Mouse (Mus musculus) thymus, postnatal 4 days (tissue): ENCODE results near the gene Fzd7.
A peak's percentile ranks its signal among the peaks of the same experiment; 100 is the strongest.

Experiments used
- DNase-seq: peaks from one replicate; pipeline ENCODE4 v3.0.0; 2021

Gene Fzd7

DNA sequence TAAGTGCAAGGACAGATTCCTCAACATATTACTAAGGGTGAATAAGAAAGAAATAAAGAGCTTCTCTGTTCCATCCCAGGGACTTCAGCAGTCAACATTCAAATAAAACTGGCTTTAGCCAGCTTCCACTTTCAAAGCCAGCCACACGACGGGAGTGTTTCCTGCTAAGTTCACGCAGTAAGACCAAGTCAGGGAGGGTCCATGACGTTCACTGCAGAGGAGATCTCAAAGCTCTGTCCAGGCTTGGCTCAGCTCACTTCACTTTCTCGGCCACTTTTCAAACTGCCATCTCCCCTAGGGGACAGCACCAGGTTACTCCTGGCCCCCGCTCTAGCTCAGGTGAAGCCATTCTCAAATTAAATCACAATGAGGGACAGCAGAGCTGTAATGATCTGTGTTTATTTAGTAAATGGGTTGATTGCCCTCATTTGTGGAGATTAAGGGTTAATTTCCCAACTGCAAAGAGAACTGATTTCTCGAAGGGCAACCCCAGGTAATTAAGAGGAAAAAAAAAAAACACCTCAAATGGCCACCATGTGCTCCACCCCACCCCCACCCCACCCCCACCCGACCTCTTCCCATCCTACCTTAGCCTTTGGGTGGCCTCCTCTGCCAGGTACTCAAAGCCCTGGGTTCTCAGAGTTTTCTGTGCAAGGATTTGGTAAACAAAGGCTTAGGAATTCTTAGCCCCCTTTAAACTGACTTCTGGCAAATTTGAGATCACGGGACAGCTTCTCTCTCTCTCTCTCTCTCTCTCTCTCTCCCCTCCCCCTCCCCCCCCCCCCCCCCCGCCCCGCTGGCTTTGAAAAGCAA is 9.7 kb upstream of the Fzd7 start:
- DNase-seq, result no peak

DNA sequence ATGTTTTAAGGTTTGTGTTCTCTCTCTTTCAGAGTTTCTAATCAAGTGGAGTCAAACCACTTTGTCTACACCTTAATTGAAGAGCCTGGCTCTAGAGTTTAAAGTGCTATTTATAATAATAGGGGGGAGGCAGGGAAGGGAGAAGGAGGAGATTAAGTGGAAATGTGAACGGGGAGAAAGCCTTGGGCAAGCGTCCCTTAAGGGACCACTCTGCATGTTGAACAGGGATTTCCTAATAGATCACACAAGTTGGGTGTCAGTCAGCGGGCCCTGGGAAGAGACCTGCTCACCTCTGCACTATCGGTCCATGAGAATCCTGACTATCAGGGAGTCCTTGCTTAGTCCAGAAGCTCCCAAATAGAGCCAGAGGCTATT is 9.1 kb upstream of the Fzd7 start:
- no peak for DNase-seq

DNA sequence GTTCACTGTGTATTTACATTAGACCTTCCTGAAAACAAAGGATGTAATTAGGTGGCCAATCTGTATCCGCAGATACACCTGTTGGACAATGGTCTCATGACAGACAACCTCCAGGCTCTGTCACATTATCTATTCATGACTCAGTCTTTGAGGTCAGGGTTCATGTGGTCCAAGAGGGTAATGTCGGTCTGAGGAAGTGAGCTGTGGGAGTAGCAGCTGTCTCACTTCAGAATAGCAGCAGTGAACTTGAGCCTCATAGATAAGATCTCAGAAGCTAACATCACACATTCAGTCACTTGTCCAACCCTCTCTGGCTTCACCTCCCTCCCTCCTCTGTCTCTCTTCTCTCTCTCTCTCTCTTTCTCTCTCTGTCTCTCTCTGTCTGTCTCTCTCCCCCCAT is 6.6 kb upstream of the Fzd7 start:
- no peak for DNase-seq

DNA sequence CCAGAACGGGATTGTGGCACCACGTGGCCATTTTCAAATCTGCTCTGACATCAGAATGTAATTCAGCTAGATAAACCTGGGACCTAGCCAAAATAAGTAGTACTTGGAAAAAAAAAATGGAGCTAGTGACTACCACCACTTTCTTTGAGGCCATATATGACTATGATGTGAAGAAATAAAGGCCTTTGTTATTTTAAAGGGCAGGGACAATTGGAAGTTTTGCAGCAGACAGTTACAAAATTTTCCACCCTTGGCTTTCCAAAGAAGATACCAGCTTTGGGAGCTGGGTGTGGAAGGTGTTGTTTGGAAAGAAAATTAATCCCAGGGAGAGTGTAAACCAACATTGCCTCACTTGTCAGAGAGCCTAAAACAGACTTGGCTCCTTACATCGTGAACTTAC is 3.3 kb upstream of the Fzd7 start:
- DNase-seq, result no peak

DNA sequence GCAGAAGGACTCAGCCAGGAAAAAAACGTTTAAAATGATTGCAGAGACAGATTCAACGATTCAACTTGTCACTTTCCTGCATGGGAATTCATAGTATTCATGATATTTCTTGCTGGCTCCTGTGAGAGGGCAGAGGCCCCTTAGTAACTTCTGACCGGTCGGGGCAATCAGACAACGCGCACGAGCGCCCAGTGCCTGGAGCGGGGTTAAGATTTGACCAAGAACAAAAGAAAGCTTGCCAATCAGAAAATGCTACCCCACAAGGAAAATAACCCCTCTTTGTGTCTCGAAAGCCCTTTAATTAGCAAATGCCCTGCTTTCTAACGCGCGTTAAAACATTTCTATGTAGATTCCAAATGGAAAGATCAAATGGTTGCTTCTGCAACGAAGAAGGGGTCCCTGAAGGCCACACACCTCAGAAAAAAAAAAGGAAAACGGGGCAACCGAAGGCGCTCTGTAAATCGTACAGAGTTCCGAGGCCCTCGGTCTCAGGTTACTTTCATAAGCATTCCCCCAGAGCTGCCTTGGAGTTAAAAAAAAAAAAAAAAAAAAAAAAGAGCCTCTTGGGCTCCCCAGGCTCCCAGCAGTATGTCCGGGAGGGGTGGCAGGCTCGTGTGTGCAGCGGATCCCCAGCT is 1.3 kb upstream of the Fzd7 start:
- peak; percentile 17 for DNase-seq

DNA sequence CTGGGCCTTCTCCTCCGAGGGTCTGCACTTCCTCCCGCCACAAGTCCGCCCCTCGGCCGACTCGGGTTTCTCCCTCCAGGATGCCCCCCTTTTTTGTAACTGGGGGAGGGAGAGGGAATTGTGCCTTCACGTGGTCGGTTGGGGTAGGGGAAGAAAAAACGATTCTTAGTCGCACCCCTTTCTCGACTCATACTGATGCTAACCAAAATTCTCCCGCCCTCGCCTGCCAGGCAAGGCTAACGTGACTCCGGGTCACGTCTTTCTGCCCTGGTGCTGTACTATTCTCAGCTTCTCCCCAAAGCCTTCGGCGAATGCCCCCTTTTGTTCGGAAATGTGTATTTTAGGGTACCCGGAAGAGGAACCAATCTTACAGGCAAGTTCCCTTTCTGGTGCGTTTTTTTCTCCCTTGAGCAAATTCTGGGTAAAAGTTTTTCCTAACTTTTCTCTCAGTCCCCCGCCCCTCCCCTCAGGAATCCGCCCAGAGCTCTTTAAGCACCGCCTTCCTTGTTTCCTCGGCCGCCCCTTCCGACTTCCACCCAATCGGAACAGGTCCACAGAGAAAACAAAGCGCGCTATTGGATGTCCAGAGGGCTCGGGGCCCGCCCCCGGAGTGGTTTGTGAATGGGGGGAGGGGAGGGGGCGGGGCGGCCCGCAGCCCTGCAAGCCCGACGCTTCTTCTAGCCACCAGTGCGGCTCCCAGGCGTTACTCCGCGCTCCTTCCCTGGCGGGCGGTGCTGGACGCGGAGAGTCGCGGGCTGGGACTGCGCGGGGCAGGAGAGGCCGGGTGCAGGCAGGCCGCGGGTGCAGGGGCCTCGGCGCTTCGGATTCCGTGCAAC is 550 bp upstream of the Fzd7 start:
- DNase-seq, result peak; percentile 92

DNA sequence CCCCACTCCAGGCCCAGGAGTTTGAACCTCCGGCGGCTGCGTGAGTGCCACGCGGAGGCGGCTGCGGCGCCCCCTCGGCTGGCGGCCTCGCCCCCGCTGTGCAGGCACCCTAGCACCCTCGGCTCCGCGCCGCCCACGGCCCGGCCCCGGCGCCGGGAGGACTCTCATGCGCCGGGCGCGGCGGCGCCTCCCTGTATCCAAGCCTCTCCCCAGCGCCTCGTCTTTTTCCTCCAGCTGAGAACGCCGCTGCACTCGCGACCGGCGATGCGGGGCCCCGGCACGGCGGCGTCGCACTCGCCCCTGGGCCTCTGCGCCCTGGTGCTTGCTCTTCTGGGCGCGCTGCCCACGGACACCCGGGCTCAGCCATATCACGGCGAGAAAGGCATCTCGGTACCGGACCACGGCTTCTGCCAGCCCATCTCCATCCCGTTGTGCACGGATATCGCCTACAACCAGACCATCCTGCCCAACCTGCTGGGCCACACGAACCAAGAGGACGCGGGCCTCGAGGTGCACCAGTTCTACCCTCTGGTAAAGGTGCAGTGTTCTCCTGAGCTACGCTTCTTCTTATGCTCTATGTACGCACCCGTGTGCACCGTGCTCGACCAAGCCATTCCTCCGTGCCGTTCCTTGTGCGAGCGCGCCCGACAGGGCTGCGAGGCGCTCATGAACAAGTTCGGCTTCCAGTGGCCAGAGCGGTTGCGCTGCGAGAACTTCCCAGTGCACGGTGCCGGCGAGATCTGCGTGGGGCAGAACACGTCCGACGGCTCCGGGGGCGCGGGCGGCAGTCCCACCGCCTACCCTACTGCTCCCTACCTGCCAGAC is 684 bp downstream of the Fzd7 start:
- peak; percentile 73 for DNase-seq

DNA sequence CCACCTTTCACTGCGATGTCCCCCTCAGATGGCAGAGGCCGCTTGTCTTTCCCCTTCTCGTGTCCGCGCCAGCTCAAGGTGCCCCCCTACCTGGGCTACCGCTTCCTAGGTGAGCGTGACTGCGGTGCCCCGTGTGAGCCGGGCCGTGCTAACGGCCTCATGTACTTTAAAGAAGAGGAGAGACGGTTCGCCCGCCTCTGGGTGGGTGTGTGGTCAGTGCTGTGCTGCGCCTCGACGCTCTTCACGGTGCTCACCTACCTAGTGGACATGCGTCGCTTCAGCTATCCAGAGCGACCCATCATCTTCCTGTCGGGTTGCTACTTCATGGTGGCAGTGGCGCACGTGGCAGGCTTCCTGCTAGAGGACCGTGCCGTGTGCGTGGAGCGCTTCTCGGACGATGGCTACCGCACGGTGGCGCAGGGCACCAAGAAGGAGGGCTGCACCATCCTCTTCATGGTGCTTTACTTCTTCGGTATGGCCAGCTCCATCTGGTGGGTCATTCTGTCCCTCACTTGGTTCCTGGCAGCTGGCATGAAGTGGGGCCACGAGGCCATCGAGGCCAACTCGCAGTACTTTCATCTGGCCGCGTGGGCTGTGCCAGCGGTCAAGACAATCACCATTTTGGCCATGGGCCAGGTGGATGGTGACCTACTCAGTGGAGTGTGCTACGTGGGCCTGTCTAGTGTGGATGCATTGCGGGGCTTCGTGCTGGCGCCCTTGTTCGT is 1.5 kb downstream of the Fzd7 start:
- DNase-seq, result peak; percentile 77

DNA sequence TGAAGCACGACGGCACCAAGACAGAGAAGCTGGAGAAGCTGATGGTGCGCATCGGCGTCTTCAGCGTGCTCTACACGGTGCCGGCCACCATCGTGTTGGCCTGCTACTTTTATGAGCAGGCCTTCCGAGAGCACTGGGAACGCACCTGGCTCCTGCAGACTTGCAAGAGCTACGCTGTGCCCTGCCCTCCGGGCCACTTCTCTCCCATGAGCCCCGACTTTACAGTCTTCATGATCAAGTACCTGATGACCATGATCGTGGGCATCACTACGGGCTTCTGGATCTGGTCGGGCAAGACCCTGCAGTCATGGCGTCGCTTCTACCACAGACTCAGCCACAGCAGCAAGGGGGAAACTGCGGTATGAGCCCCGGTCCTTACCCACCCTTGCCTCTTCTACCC is 2.1 kb downstream of the Fzd7 start:
- no peak for DNase-seq

DNA sequence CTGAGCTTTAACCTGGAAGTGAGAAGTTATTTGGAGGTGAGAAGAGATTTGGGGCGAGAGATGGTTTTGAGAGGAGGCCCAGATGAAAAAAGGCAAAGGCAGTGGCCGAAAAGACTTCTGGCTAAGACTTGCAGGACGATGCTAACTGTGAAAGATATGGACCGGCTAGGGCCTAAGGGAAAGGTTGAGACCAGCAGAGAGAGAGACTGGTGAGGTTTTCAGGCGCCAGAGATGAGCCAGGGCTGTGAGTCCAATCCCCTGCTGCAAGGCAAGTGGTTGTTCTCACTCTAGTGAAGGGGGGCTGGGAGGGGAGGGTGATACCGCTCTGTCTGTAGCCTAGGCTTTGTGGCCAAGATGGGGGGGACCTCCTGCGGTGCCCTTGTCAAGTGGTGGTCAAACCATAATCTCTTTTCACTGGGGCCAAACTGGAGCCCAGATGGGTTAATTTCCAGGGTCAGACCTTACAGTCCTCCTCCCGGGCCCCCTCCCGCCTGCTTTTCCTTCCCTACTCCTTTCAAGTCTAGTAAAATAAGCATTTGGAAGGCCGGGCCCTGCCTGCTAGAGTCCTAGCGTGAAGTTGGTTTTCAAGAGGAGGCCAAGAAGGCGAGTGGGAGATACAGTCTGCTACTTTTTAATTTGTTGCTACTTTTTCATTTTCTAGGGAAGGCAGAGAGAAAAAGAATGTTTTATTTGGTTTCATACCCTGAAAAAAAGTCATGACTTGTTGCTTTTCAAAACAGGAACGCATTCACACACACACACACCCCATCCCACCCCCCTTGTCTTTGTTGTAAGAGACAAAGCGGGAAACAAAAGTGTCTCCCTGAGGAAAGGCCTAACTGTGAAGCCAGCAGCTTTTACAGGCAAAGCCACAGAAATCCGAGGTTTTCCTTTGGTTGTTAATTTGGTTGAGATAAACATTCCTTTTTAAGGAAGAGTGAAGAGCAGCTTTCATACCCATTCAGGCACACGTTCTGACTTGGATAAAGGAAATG is 2.9 kb downstream of the Fzd7 start:
- DNase-seq, result no peak

DNA sequence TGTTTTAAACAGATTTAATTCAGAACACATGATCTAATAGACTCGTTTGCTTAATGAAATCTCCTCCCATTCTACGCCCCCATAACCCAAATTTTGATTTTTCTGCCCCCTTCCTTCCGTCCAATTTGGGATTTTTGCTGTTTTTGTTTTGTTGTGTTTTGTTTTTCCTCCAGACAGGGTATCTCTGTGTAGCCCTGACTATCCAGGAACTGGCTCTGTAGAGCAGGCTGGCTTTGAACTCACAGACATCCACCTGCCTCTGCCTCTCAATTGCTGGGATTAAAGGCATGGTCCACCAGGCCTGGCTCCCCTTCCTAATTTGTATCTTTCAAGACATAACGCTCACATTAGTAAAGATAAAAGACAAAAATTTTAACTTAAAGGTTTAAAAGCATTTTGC is 3.6 kb downstream of the Fzd7 start:
- DNase-seq, result no peak

DNA sequence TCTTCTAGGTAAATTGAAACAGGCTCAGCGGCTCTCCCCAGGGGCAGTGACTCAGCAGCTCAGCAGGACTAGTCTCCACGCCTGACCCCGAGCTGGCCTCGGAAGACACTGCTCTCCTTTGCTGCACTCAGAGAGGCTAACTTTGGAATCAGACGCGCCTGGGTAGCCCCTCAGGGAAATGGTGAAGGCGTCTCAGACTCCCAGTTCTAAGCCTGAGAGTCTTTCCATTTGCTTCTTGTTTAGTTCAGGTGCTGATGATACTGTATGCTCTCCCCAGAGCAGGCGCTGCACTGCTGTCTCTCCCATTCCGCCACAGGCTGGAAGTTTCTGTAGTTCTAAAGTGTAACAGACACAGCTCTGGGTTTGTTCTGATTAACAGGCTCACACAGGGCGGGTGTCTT is 5.4 kb downstream of the Fzd7 start:
- no peak for DNase-seq

DNA sequence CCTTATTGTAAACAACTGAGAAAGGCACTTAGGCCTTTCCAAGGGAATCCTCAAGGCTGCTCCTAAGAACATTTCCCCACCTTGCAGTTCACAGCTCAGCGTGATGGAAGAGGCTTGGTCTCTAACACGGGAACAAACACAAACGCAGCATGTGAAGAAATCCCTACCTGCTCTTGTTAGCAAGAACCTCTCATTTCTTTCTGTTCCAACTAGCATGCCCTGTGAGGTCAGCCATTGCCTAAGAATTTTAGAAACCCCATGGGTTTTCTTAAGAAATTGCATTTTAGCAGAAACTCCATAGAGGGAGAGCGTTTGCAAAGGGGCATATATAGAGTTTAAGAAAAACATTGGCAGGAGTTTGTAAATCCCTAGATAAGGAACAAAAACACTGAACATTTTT is 6.3 kb downstream of the Fzd7 start:
- no peak for DNase-seq

DNA sequence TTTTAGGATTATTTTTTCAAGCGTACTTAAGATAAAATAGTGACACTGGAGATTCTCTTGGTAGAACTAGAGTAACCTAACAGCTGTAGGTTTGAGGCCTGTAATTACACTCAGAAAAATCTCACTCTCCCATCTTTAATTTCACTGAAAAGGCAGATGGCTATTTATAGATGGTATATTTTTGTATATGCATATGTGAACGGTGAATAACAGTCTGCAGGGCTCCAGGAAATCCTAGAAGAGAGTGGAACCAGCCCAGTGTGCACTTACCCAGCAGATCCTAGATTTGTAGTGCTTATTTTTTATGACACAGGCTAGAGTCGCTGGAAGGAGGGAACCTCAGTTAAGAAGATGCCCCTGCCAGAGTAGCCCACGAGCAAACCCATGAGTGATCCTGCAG is 6.8 kb downstream of the Fzd7 start:
- no peak for DNase-seq

DNA sequence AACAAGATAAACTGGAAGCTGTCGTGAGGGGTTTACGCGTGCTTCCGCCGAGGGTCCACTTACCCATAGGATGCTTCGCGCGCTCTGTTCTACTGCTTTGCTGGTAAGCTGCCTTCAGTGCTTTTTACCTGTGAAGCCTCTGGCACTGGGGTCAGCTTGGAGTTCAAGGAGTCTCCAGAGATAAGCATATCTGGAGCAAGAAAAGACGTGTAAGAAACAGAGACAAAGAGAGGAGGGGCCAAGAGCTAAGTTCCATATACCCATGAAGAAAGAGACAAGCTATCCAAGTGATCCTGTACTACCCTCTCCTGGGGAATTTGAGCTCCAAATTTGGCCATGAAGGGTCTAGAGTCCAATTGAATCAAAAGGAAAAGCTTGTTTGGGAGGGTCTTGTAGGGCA is 9.3 kb downstream of the Fzd7 start:
- DNase-seq, result no peak

DNA sequence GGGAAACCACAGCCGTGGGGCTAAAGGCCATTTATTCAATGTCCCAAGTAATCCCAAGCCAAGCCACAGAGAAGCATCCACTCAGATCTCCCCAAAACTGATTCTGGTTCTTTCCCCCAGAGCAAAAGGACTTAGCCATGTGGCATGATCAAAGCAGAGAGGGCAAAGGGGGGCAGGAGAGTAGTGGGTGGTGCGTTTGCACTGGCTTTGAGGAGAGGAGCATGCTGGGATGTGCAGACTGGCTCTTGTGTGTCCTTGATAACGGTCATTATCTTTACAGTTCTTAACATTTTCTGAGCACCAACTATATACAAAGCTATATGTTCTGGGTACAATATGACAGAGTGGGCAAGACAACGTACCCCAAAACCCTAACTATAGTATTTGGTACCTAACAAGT is 10.2 kb downstream of the Fzd7 start:
- DNase-seq, result no peak

DNA sequence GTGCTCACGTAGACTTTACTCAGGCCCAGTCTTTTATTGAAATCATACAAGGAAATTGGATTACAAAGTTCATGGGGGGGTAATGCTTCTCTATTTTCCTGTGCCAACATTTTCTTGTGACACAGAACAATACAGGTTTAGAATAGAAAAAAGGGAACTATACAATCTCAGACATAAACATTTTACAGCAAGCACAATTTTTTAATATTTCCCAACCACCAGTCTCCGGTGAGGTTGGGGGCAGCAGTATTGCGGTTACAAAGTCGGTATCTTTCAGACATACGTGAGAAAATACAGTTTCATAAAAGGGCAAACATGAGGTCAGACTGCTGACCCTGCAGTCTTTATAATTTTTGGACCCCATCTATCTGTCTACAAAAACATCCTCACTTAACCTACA is 13.7 kb downstream of the Fzd7 start:
- DNase-seq, result no peak

DNA sequence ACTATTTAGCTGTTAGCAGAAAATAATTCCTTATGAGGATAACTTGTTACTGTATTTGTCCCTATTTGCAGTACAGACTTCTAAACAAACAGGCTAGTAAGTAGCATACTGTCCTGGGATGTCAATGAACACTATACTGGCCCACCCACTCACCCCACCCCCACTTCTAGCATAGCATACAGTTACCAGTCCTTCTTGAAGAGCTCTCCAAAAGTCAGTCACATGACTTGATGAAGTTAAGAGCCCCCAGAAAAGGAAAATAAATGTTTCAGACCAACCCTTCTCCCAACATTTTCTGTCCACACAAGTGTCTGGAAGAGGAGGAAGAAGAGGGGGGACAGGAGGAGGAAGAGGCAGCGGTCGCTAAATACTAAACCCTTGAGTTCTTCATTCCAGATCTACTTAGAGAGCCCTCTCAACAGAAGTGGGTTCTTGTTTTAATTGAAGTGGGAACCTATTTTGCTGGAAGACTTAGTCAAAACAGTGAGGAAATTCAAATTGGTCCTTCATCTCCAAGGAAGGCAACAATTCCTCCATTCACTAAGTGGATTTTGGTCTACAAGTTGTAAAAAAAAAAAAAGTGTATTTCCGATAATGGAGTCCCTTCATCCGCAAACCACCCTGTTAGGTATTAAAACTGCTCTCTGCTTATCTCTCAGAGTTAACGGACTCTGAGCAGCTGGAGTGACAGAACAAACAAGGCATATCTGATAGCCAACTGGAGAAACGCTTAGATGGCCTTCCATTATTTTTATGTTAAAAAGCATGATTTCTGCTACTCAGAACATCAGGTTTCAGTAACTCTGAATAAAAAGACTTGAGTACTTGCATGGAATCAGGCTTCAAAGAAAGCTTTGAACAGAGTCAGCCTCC is 15.8 kb downstream of the Fzd7 start:
- DNase-seq, result no peak

DNA sequence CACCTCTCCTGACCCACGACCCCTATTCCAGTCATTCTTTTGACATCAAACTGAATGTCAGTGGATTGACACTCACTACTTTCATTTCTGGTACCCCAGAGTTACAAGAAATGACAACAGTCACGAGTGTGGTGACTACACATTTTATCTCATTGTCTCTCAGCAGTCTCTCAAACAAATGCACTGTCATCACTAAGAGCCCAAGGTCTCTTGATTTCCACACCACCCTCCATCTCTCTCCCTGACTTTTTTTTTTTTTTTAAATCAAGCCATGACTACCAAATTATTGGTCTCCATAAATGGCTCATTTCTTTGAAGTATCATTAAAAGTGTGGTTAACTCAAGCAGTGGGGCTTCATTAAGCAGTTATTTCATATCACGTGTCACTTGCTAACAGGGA is 17.1 kb downstream of the Fzd7 start:
- no peak for DNase-seq

DNA sequence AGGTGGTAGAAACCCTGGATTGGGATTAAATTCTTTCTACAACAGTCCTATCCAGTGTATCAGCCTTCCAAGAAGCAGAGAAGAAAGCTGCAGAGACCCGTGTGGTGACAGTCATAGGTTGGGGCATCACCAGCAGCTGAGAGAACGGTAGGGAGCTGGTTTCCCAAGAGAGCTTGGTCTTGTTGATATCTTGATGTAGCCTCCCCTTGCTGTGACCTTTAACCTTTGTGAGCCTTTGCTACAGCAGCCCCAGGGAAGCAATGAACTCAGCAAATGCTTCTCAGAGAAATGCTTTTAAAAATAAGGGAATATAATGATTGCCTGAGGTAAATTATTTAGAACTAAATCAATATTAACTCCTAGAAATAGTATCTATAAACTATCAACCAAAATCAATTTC is 20.1 kb downstream of the Fzd7 start:
- DNase-seq, result no peak
